Mouse (Mus musculus) limb, embryonic 12.5 days (tissue): ENCODE measurements around the gene Apoh. TPM values are rescaled to one million over a fixed set of nuclear protein-coding genes. Genes with fewer than 3 reads are reported as not detected.

Experiments
- ATAC-seq: fragments of 200-750 bp; cut with Nextera tagmentation; 2 replicates; pipeline ENCODE4 v1.8.0; 2017; ENCODE audit warnings: low read depth, moderate TSS enrichment; ENCODE audit not compliant: insufficient number of reproducible peaks, insufficient read depth, low FRiP score, low TSS enrichment
- H3K27ac ChIP-seq: fragments of 300-500 bp; sonication (generic); 2 replicates; pipeline ENCODE4 v1.5.1; 2016; ENCODE audit warnings: mild to moderate bottlenecking, moderate library complexity
- H3K27me3 ChIP-seq: fragments of 300-500 bp; sonication (generic); 2 replicates; pipeline ENCODE4 v1.6.1; 2016; ENCODE audit warnings: mild to moderate bottlenecking, moderate library complexity
- H3K36me3 ChIP-seq: fragments of 300-500 bp; sonication (generic); 2 replicates; pipeline ENCODE4 v1.6.1; 2016; ENCODE audit warnings: mild to moderate bottlenecking, moderate library complexity
- H3K4me1 ChIP-seq: fragments of 300-500 bp; sonication (generic); replicated peaks from 2 replicates; pipeline ENCODE4 v1.6.1; 2016
- H3K4me2 ChIP-seq: fragments of 300-500 bp; sonication (generic); 2 replicates; pipeline ENCODE4 v1.6.1; 2016; ENCODE audit warnings: mild to moderate bottlenecking, moderate library complexity
- H3K4me3 ChIP-seq: fragments of 300-500 bp; sonication (generic); replicated peaks from 2 replicates; pipeline ENCODE4 v1.5.1; 2016; ENCODE audit warnings: mild to moderate bottlenecking
- H3K9ac ChIP-seq: fragments of 300-500 bp; sonication (generic); replicated peaks from 2 replicates; pipeline ENCODE4 v1.6.1; 2016; ENCODE audit warnings: mild to moderate bottlenecking, moderate library complexity
- H3K9me3 ChIP-seq: fragments of 300-500 bp; sonication (generic); 2 replicates; pipeline ENCODE4 v1.6.1; 2016; ENCODE audit warnings: mild to moderate bottlenecking, moderate library complexity
- WGBS: fragments of 180-500 bp; shearing (Covaris S2); methylation state at CpG from one replicate; pipeline ENCODE4 v1.1.7; 2016; 5-methylcytosine and 5-hydroxymethylcytosine counted together
- polyA plus RNA-seq: library from polyadenylated mRNA; unstranded; fragments of >200 nt; fragmentation: Nextera tagmentation; extraction: Ambion mirVana; gene quantifications from 2 replicates; pipeline ENCODE4 v1.2.1, GENCODE M21; 2016

Apoh gene
- polyA plus RNA-seq, 1 experiment from 2014 or later, result not detected

DNA sequence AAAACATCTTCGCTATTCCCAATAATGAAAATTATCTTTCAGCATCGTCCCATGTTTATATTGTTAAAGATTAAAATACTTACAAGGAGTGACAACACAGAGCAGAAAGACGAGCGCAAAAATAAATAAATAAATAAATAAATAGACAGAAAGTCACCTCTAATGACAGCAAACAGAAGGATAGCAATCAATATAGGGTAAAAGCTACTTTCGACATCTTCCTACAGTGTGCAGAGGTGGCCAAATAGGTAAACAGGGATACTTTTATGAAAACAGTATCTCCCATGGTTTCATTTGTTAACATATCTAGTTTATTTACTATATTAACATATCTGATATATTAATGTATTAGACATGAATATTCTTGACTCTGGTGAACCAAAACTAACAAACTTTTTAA is 34.9 kb upstream of the Apoh start:
- no peaks in the 10 kb centered on the region for H3K9me3 ChIP-seq
- WGBS, result 95% methylated on average over 5 of the region's 5 CpGs
- H3K9ac ChIP-seq, result no peak overlapping the region
- no peak for ATAC-seq
- H3K36me3 ChIP-seq, result no peaks in the 10 kb centered on the region
- H3K4me1 ChIP-seq, result peaks cover 8% of the 10 kb centered on the region; the same call in 1 of the 2 replicates
- no peak overlapping the region for H3K4me2 ChIP-seq
- H3K27me3 ChIP-seq, result no peaks in the 10 kb centered on the region
- H3K27ac ChIP-seq, result no peak overlapping the region
- no peak overlapping the region for H3K4me3 ChIP-seq

DNA sequence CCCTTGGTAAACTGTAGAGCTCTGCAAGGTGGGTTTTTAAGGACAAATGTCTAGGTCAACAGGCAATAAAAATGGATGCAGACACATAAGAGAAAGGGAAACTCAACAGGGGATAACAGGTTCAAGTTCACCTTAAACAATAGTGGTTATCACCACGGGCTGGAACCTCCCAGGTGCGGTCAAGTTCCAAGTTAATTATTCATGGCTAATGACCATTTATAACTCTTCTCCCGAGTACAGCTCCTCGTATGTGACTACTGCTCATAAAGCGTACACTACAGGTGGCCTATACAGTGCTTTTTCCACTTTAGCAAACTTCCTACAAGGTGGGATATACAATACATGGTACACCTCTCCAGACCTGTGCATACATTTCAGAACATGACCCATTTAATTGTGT is 33.4 kb upstream of the Apoh start:
- Histone ChIP-seq H3K27ac (no peak overlapping the region), H3K4me1 (peaks cover 8% of the 10 kb centered on the region), H3K27me3 (no peaks in the 10 kb centered on the region), H3K4me3 (no peak overlapping the region), H3K36me3 (no peaks in the 10 kb centered on the region), H3K9ac (no peak overlapping the region), H3K9me3 (no peaks in the 10 kb centered on the region), H3K4me2 (no peak overlapping the region)
- ATAC-seq, result no peak
- 74% methylated on average over 5 of the region's 5 CpGs for WGBS

DNA sequence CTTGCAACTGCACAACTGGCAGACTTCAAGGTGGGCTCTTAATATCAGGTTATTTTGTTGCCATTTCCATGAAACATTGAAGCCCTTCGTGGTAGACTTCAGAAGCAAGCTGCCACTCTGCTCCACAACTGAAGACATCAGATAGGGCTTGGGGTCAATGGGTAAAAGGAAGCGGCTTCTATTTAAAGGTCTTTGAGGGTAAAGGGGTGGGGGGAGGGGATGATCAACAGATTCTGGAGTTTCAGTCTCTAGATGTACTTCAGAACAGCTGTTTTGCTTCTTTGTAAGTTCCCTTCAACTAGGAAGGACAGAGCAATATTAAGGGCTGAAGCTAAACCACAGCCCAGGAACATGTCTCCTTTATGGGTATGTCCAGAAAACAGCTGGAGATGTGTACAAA is 31.2 kb upstream of the Apoh start:
- Histone ChIP-seq H3K4me2 (no peak overlapping the region), H3K9ac (no peak overlapping the region), H3K9me3 (no peaks in the 10 kb centered on the region), H3K27me3 (no peaks in the 10 kb centered on the region), H3K36me3 (no peaks in the 10 kb centered on the region), H3K4me1 (no peaks in the 10 kb centered on the region; the same call in 1 of the 2 replicates), H3K4me3 (no peak overlapping the region), H3K27ac (no peak overlapping the region)
- no peak for ATAC-seq
- WGBS, result 83% methylated on average over 2 of the region's 2 CpGs

DNA sequence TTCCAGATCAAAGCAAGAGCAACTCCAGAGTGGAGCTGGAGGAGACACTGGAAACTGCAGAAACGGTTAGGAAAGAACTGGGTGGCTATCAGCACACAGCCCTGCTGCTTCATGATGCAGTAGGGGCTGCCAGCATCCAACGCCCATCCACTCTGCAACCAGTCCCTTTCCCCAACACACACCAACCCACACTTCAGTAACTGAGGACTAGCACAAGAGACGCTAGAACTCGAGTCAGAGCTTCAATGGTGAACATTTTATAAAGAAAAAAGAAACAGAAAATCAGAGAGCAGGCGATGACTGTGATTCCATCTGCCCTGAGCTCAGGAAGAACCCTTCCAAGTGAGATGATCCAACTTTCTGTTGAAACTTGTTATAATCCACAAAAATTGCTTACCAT is 30.6 kb upstream of the Apoh start:
- Histone ChIP-seq H3K4me3 (no peak overlapping the region), H3K27me3 (no peaks in the 10 kb centered on the region), H3K9me3 (no peaks in the 10 kb centered on the region), H3K27ac (no peak overlapping the region), H3K9ac (no peak overlapping the region), H3K4me2 (no peak overlapping the region), H3K36me3 (no peaks in the 10 kb centered on the region), H3K4me1 (no peaks in the 10 kb centered on the region; the same call in 1 of the 2 replicates)
- 82% methylated on average over 5 of the region's 5 CpGs for WGBS
- ATAC-seq, result no peak

DNA sequence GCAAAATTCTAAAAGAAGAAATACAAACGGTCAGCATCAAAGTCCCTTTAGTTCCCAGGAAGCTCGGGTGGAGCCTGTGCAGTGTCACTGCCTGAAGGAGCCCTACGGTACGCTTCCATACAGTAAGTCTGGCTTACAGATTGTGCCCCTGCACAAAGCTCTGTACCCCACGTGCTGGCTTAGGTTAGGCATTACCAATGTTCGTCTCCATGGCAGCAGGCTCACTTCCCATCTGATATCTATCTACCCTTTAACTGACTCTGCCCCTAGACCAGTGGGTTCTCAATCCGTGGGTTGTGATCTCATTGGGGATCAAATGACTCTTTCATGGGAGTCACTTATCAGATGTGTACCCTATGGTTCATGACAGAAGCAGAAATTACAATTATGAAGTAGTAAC is 27.4 kb upstream of the Apoh start:
- Histone ChIP-seq H3K4me1 (peaks cover 10% of the 10 kb centered on the region), H3K4me3 (no peak overlapping the region), H3K4me2 (no peak overlapping the region), H3K9me3 (no peaks in the 10 kb centered on the region), H3K27ac (no peak overlapping the region), H3K9ac (no peak overlapping the region), H3K36me3 (no peaks in the 10 kb centered on the region), H3K27me3 (no peaks in the 10 kb centered on the region)
- ATAC-seq, result no peak
- WGBS, result 87% methylated on average over 7 of the region's 7 CpGs

DNA sequence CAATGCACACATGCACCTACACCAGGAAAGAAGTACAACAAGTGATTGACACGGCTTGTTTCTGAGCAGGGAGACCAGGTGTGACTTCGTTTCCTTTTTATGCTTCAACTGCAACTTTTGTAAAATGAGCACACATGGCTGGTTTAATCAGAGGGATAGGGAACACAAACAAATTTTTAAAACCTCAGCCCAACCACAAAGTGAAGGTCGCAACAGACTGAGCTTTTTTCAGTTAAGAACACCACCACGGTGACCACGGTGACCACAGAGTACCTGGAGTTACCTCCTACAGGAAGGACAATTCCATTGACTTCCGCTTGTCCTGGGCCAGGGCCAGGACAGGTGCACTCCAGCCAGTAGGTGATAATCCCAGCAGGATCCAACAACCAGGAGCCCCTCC is 25.3 kb upstream of the Apoh start:
- Histone ChIP-seq H3K4me3 (no peak overlapping the region), H3K4me2 (no peak overlapping the region), H3K27ac (no peak overlapping the region), H3K9ac (no peak overlapping the region), H3K9me3 (no peaks in the 10 kb centered on the region), H3K36me3 (no peaks in the 10 kb centered on the region), H3K4me1 (peaks cover 10% of the 10 kb centered on the region), H3K27me3 (no peaks in the 10 kb centered on the region)
- WGBS, result 65% methylated on average over 6 of the region's 6 CpGs
- no peak for ATAC-seq

DNA sequence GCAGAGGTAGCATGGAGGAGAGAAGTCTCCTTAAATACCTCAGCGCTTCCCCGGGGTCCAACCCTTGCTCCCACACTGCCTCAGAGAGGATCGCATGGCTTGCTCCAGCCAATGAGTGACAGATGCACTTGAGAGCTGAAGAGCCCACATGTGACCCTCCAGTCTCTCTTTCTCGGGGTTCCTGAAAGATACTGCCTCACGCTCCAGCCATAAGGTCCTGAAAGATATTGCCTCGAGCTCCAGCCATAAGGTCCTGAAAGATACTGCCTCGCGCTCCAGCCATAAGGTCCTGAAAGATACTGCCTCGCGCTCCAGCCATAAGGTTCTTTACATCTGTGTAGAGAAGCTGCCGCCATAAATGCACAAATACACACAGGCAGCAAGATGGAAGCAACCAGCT is 24.0 kb upstream of the Apoh start:
- H3K4me1 ChIP-seq, result peaks cover 10% of the 10 kb centered on the region
- H3K27ac ChIP-seq, result no peak overlapping the region
- WGBS, result 86% methylated on average over 11 of the region's 11 CpGs
- no peaks in the 10 kb centered on the region for H3K27me3 ChIP-seq
- H3K9me3 ChIP-seq, result no peaks in the 10 kb centered on the region
- no peak overlapping the region for H3K9ac ChIP-seq
- H3K4me2 ChIP-seq, result no peak overlapping the region
- no peak overlapping the region for H3K4me3 ChIP-seq
- ATAC-seq, result no peak
- no peaks in the 10 kb centered on the region for H3K36me3 ChIP-seq

DNA sequence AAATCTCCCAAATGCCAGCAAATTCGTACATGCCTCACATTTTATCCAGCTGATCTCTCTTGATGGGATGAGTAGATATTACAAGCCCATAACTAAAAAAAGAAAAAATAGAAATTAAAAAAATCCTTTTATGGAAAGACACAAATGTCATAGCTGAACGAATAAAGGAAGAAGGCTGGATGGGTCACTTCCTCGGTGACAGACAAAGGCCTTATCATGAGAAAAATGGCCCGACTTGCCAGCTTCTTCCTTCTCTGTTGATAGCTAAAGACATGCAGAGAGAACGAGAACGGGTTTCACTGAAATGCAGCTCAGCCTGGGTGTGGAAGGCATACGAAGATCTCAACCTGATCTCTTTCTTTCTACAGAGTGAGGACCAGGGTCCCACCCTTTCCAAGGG is 22.6 kb upstream of the Apoh start:
- no peak overlapping the region for H3K9ac ChIP-seq
- no peak overlapping the region for H3K4me2 ChIP-seq
- no peak for ATAC-seq
- no peaks in the 10 kb centered on the region for H3K27me3 ChIP-seq
- H3K27ac ChIP-seq, result no peak overlapping the region
- 89% methylated on average over 7 of the region's 7 CpGs for WGBS
- peaks cover 10% of the 10 kb centered on the region for H3K4me1 ChIP-seq
- H3K9me3 ChIP-seq, result no peaks in the 10 kb centered on the region
- H3K4me3 ChIP-seq, result no peak overlapping the region
- no peaks in the 10 kb centered on the region for H3K36me3 ChIP-seq

DNA sequence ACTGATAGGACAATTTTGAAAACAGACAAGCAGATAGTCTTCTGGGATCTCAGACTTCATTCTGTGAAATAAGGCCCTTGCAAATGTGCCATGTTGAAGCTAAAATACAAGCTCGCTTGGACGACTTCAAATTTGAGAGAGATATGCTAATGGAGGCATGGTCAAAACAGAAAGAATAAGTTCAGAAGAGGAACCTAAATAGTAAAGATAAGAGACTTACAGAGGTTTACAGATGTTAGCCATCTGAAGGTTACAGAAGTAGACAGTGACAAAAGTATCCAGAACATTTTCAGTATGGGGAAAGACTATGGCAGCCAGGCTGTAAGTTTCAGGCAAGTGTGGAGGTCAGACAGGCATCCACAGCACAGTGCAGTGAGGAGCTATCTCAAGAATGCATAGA is 21.0 kb upstream of the Apoh start:
- ATAC-seq, result no peak
- 86% methylated on average over 2 of the region's 2 CpGs for WGBS
- Histone ChIP-seq H3K4me1 (peaks cover 10% of the 10 kb centered on the region), H3K36me3 (no peaks in the 10 kb centered on the region), H3K27me3 (no peaks in the 10 kb centered on the region), H3K9ac (no peak overlapping the region), H3K9me3 (no peaks in the 10 kb centered on the region), H3K4me2 (no peak overlapping the region), H3K4me3 (no peak overlapping the region), H3K27ac (no peak overlapping the region)

DNA sequence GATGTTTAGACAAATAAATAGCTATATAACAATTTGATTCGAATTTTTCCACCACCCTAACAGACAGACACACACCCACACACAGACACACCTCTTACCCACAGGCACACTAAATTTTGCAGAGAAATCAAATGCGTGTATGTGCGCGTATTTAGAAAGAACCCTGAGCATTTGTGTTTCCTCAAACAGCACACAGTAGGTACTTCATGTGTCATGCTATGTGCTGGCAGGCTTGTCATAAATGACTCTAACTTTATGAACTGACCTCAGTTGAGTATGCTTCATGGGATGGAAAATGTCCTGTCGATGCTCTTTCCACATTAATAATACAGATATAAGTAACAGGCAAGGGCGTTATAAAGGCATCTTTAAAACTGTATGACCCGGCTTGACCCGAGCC is 17.2 kb upstream of the Apoh start:
- WGBS, result 73% methylated on average over 8 of the region's 8 CpGs
- H3K4me3 ChIP-seq, result no peak overlapping the region
- H3K4me2 ChIP-seq, result no peak overlapping the region
- no peaks in the 10 kb centered on the region for H3K27me3 ChIP-seq
- no peak for ATAC-seq
- H3K9ac ChIP-seq, result no peak overlapping the region
- no peaks in the 10 kb centered on the region for H3K9me3 ChIP-seq
- H3K36me3 ChIP-seq, result no peaks in the 10 kb centered on the region
- no peaks in the 10 kb centered on the region for H3K4me1 ChIP-seq
- no peak overlapping the region for H3K27ac ChIP-seq

DNA sequence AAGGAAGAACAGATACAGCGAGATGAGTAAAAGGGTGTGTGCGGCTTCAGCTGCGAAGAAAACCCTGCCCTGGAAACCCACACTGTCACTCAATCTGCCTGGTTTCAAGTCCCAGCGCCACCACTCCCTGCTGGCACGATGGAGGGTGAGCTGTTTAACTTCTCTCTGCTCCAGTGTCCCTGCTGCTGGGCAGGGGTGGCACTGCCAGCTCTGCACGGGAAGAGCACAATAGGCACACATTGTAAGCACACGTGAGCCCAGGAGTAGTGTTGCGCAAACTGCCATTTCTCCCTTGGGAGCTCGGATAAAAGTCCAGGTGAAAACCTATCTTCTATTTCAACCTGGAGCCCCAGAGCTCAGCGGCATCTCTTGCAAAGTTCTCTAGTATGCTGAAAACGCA is 12.3 kb upstream of the Apoh start:
- peaks cover 23% of the 10 kb centered on the region for H3K4me1 ChIP-seq
- WGBS, result 85% methylated on average over 11 of the region's 11 CpGs
- H3K9me3 ChIP-seq, result no peaks in the 10 kb centered on the region
- H3K36me3 ChIP-seq, result no peaks in the 10 kb centered on the region
- no peak overlapping the region for H3K4me2 ChIP-seq
- no peaks in the 10 kb centered on the region for H3K27me3 ChIP-seq
- H3K9ac ChIP-seq, result no peak overlapping the region
- ATAC-seq, result no peak
- H3K27ac ChIP-seq, result no peak overlapping the region
- no peak overlapping the region for H3K4me3 ChIP-seq

DNA sequence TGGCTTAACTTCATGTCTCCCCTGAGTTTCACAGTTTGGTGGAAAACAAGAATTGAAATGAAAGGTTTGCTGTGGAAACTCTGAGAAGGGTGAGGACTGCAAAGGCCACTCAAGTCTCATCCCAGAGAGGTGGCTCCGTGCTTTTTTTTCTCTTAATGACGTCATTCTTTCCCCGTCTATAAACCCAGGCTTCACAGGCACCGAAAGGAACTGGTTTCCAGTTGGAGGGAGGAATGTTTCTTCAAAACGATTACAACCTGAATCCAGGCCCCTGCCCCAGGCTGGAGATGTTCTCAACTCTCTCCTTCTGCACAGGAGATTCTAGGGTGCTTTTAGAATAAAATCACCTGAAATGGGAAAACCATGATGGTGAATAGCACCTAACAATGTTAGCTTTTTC is 10.1 kb upstream of the Apoh start:
- H3K9me3 ChIP-seq, result no peaks in the 10 kb centered on the region
- H3K4me1 ChIP-seq, result peaks cover 33% of the 10 kb centered on the region
- 21% methylated on average over 5 of the region's 5 CpGs for WGBS
- no peaks in the 10 kb centered on the region for H3K27me3 ChIP-seq
- no peak overlapping the region for H3K4me2 ChIP-seq
- H3K27ac ChIP-seq, result no peak overlapping the region
- no peak for ATAC-seq
- no peak overlapping the region for H3K4me3 ChIP-seq
- no peak overlapping the region for H3K9ac ChIP-seq
- H3K36me3 ChIP-seq, result no peaks in the 10 kb centered on the region
